Mouse (Mus musculus): ENCODE data around the gene Pmvk.
"Not testable (repeated sequence)": the region's sequence is repeated elsewhere in the genome, so short reads cannot be mapped to it uniquely, and the experiment has no call there.

Pmvk gene

DNA sequence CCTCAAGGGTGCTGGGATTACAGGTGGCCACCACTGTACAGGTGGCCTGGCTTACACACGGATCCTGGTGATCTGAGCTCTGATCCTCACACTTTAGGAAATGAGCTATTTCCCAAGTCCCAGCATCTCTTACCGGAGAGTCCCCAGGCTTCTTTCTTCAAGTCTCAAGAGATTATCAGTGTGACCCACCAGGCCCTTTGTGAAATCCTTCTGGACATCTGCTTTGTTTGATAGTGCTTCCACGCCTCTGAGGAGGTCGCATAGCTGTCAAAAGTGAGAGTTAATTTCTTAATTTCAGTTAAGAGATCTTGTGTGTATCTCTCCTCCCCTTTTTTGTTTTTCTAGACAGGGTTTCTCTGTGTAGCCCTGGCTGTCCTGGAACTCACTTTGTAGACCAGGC, 28.5 kb upstream of the Pmvk start:
- DNase-seq (ENCODE audit: low spot score in 2 of 2) = no peak

DNA sequence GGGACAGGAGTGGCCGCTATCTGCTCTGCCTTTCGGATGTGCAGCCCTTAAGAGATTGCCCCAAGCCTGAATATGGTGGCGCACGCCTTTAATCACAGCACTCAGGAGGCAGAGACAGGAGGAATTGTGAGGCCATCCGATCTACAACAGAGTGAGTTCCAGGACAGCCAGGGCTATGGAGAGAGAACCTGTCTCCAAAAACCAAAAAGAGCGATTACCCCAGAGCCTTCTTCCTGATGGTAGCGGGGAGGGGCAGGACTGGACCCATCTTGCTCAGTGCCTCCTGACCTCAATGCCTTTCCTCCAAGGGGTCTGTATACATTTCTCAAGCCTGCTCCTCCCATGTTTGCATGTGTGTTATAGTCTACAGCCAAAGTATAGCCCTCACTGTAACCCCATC, 25.3 kb upstream of the Pmvk start:
- not testable (repeated sequence) for DNase-seq (ENCODE audit: low spot score in 2 of 2)

DNA sequence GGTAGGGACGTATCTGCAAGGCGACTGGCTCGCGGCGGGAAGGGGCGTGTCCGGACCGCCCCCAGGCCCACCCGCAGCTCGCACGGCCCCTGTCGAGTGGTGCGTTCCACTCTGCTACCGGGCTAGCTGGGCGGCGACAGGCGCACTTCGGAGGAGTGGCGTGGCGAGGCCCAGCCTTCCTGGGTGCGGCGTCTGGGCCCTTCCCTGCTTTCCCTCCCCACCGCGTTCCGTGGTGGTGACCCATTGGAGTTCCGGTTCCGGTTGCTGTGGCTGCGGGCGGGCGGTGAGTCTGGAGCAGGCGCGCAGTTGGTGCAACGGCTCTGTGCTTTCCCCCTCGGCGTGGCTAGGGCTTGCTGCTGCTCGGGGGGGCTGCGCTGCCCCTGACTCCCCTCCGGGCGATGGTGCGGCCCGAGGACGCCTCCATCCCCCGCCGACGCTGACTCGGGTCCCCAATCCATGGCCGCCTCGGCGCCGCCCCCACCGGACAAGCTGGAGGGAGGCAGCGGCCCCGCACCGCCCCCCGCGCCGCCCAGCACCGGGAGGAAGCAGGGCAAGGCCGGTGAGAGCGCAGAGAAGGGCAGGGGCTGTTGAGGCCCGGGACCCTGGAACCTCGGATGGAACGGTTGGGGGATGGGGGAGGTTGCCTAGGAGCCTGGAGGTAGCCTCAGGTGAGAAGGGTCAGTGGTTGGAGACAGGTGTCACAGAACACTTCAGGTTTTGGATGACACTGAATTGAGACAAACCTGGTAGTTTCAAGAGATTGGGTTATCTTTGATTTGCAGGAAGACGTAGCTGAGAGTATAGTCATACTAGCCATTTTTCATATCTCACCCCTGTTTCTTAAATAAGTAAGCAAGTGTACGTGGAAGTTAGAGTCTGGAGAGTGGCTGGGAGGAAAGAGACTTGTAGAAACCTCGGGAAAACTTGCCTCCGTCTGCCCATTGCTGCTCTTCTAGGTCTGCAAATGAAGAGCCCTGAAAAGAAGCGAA, 23.9 kb upstream of the Pmvk start, which contains the start of gene Pygo2:
TSS of gene Pygo2 (plus strand) at position 44 of the 989 bp plus-strand sequence.
- peak; percentile 89 to 95 for DNase-seq (ENCODE audit: low spot score in 2 of 2)

DNA sequence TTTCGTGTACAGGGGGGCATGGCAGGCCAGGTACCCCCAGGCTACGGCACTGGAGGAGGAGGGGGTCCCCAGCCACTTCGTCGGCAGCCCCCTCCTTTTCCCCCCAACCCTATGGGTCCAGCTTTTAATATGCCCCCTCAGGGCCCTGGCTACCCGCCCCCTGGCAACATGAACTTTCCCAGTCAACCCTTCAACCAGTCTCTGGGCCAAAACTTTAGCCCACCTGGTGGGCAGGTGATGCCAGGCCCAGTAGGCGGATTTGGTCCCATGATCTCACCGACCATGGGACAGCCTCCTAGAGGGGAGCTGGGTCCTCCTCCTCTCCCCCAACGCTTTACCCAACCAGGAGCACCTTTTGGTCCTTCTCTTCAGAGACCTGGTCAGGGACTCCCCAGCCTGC, 21.7 kb upstream of the Pmvk start:
- DNase-seq (ENCODE audit: low spot score in 2 of 2) = no peak

DNA sequence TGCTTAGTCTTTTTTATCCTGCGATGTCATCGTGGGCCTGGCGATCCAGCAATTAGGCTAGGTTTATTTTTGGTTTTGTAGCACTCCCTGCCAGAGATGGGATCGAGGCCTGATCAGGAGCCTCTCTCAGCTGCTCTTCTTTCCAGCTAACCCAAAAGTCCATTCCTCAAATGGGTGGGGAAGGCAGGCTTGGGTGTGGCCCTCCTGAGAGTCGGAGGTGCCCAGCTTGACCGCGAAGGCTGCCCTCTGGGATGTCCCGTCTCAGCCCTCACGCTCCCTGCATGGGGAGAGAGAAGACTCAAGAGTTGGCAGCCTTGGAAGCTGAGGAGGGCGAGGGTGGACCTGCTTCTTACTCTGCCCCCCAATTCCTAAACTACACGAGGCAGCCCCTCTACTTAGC, 19.8 kb upstream of the Pmvk start:
- no peak for DNase-seq (ENCODE audit: low spot score in 2 of 2)

DNA sequence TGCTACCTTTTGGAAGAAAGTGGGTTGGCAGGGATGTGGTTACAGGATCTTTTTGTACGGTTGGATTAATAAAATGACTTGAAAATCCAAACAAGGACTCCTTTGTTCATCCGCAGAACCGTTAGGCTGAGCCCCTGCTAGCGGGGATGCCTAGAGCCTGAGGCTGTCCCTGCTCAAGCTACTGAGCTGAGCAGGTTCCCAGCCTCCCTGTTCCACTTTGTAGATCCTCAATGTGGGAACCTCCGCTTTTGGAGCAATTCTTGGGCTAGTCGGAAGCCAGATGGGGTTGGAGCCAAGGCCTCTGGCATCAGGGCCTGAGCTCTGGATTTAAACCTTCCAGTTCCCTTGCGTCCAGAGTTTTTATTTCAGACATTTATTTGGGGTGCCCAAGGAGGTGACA, 19.3 kb upstream of the Pmvk start:
- no peak for DNase-seq (ENCODE audit: low spot score in 2 of 2)

DNA sequence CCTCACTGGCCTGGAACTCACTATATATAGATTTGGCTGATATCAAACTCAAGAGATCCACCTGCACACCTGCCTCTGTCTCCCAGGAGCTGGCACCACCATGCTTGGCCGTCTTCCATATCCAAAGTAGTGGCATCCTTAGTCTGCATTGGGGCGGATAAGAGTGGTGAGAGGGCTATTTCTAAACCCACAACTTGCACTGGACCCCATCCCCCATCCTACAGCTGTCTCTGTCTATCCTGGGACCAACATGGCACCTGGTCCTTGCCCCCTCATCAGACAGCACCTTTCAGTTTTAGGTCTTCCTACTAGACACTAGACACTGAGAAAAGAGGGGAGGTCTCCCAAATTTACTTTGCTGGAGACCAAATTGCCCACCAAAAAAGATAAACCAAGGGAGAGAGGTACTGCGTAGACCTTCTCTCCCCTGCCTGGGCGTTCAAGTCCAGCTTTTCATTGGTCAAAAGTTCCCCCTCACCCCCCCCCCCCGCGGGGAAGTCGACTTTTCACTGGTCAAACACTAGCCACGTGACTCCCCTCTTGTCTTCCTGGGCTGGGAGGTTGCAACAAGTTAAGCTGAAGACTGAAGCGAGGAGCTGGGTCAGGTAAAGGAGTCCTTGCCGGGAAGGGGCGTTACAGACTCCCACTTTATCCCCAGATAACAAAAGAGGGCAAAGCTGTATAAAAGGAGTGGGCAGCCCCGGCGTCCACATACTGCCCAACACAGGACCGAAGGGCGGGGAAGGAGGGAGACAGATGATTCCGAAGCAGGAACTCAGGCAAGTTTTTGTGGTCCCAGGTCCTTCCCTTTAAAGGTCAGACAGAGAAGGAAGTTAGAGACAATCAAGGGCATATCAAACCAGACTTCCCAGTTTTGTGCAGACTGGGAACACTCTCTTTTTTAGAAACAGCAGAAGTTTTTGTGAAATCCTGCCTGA, 17.9 kb upstream of the Pmvk start, which contains the start of gene Pbxip1:
TSS of gene Pbxip1 (plus strand) at position 531 of the 938 bp plus-strand sequence.
- DNase-seq (ENCODE audit: low spot score in 2 of 2) = peak; percentile 53 to 62

DNA sequence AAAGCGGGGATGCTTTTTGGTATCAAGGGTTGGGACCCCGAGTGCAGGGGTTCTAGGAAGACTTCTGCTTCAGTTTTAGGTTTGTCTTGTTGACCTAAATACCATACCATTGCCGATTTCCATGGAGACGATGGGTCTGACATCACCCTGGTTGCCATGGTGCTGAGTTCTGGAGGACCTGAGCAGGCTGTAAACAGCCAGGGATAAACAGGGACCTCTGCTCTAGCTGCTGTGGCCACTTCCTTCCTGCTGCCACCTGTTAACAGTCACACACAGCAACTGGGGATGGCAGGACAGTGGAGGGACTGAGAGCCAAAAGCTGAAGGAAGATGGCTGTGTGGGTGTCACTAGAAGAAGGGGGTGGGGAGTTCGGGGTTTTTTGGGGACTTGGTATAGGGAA, 17.1 kb upstream of the Pmvk start:
- DNase-seq (ENCODE audit: low spot score in 2 of 2) = no peak

DNA sequence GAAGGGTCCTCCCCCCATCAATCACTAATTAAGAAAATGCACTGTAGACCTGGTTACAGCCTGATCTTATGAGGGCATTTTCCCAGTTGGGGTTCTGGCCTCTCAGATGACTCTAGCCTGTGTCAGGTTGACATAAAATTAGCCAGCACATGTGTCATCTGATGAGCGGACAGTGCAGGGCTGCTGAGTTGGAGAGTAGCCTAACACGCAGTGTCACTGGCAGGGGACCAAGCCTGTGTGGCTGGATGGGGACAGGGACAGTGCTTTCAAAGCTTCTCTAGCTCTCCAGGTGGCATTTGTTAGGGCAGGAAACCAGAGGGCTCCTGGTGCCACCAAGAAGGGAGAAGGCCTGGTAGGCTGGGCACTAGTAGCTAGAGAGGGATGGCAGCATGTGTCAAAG, 13.7 kb upstream of the Pmvk start:
- DNase-seq (ENCODE audit: low spot score in 2 of 2) = no peak

DNA sequence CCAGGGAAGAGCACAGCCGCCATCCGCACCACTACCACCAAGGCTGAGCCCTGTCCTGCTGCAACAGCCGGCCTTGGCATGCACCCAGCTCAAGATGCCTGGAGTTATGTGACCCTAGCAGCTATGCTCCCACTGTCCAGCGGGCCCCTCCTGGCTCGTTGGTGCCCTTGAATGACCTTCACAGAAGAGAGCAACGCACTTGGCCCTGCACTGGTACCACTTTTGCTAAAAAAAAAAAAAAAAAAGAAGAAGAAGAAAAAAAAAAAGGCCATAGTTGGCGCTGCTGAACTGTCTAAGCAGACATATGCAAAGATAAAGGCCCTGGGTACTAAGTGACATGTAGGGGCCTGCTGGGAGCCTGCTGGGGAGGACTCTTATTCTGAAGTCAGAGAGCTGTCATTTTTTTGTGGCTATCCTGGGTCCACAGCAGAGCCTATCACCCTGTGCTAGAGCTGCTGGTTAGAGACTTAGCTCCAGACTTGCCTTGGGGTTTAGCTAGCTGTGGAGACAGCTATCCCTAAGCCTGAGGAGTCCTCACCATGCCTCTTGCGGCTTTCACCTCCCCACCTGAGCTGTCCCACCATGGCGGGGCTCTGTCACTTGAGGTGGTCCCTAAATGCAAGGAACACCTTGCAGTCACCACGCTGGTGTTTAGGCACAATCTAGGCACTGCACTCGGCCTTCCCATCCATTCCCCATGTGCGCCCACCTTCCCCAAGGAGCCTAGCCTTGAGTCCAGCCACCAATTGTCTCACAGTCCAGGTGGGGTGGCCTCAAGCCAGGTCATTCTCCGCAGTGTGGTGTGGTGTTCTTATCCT, 5.4 kb upstream of the Pmvk start:
- DNase-seq (ENCODE audit: low spot score in 2 of 2) = no peak

DNA sequence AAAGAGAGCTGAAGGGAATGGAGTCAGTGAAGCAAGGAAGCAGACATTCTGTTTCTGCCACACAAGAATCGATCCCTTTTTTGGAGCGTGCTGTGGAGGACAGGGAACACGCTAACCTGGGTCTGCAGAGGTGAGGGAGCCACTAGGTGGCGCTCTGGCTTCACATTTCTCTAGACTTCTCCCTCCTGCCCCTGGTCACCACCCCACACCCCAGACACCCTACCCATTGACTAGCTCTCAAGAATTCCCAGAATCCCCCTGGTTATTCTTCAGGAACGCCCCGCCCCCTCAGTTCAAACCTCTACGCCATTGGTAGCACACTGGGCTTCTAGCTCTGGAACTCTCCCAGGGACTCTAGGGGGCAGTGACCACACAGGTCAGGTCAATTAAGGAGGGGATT, 4.8 kb upstream of the Pmvk start:
- DNase-seq (ENCODE audit: low spot score in 2 of 2) = peak in 1 of 2 experiments; percentile 51

DNA sequence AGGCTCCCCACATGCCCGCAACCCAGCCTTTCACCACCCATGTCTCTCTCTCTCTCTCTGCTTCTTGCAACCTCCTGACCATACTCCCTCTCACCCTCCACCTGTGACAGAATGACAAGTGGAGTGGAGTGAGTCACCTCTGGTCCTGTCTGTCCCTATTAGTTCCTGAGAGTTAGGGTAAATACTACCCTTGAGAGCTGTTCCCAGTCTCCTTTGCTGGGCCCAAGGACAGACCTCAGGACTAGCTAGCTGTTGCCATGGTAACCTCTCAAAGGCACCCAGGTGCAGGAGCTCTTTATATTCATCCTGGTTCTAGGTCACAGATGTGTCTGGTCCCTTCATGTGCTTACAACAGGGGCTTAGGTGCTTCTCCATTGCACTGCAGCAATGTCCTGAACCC, 2.4 kb upstream of the Pmvk start:
- no peak for DNase-seq (ENCODE audit: low spot score in 2 of 2)

DNA sequence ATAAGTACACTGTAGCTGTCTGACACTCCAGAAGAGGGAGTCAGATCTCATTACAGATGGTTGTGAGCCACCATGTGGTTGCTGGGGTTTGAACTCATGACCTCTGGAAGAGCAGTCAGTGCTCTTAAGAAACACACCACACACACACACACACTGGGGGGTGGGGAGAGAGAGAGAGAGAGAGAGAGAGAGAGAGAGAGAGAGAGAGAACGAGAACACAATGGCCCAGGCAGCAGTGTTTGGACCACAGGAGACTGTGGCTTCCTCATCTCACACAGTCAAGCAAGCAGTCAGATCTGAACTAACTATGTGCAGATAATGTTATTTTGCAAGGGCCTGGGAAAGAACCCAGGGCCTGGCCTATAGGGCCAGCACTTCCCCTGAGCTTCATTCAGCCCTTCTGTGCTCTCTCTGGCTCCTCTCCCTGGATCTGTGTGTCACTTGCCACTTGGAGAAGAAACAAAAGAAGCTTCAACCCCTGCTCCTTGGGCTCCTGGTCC, 1.5 kb downstream of the Pmvk start:
- DNase-seq (ENCODE audit: low spot score in 2 of 2) = no peak

DNA sequence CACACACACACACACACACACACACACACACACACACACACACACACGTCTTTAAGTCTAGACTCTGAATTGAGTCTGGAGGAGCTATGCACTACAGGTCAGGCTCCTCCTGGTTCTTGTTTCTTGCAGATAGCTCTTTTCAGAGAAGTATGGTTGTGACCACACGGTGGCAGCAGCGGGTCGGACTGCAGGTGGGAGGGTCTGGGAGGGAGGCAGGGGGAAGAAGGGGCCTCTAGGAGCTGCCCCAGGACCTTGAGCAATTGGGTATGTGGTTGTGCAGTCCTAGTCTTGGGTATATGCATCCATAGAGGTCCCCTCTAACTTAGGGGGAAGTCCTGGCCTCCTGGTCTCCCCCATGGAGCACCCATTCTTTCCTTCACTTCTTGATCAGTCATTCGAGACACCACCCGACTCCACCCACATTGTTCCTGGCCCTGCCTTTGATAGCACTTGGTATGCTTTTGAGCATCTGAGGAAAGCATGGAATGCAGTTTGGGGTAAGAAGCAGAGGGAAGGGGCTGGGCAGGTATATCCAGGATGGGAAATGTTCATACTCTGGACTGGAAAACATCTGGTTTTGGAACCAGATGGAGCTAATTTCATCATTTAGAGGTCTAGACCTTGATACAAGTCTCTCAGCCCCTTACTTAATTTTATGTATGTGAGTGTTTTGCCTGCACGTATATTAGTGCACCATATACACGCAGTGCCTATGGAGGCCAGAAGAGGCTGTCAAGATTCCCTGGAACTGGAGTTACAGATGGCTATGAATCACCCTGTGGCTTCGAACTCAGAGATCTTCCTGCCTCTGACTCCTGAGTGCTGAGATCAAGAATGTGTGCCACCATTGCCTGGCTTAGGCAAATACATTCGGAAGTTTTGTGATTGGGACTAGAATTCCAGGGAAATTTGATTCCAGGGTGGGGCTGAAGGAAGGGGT, 2.7 kb downstream of the Pmvk start:
- DNase-seq (ENCODE audit: low spot score in 2 of 2) = peak in 1 of 2 experiments; percentile 52

DNA sequence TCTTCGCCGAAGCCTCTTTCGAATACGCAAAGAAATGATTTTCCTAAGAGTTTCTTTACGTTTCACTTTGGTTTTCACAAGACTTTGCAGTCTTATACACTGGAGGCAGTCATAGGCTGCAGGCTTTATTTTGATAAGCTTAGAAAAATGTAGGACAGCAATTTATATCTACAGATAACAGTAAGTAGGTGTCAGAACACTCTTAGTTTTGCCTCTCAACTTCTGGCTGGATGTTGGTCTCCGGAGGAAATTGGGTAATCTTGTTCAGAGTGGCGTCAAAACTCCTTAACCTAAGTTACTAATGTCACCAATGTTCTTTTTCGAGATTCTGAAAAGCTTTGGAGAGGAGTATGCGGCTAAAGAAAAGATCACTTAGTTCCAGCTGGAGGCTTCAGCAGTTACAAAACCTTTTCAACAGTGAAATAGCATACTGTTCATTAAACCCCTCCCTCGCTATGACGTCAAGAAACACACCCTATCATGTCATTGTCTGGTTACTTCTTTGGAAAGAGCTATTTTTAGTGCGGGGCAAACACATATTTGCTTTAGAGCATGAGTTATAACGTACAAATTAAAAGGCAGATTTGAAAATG, 4.1 kb downstream of the Pmvk start:
- DNase-seq (ENCODE audit: low spot score in 2 of 2) = no peak

DNA sequence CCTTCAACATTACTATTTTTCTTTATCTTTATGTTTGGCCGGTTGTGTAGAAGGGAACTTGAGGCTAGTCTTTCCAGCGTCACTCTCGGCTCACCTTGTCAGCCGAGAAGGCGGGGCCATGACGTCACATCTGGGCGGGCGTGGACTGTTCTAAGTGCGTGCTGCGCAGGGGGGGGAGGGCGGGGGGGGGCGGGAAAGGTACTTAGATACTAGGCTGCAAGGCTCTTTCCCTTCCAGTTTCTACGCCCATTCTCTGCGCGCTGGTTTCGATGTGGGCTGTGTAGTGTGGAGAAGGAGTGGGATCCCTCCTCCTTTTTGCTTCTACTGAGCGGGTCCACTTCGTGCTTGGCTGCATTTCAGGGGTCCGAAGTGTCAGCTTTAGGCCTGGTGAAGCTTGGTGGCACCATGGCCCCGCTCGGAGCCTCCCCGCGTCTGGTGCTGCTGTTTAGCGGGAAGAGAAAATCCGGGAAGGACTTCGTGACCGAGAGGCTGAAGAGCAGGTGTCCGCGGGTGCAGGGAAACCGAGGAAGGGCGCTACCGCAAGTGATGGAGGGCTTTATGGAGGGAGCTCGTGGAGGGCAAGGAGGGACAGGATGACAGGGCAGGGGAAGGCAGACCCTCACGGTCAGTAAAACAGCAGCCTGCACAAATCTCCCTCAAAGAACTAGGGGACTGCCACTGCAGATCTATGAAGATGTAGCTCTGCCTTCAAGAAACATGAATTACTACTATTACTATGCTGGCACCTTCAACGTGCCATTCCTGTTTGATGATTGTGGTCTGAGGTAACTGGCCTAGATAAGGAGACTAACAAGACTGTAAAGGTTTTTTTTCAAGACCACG, 4.8 kb downstream of the Pmvk start:
- peak; percentile 83 to 91 for DNase-seq (ENCODE audit: low spot score in 2 of 2)

DNA sequence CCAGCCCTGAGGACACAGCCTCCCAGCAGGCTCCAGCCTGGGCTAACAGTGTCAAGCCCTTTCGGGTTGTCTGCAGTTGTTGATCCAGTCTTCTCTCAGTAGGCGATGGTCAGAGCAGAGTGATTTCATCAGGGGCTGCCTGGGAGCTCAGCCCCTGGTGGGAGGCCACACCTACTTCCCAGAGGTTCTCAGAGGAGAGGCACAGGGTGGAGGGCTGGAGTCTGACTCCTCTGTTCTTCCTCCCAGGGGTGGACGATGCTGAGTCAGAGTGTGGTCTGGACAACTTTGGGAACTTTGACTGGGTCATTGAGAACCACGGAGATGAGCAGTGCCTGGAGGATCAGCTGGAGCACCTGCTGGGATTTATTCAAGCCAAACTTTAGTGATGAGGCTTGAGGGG, 13.9 kb downstream of the Pmvk start:
- DNase-seq (ENCODE audit: low spot score in 2 of 2) = no peak

DNA sequence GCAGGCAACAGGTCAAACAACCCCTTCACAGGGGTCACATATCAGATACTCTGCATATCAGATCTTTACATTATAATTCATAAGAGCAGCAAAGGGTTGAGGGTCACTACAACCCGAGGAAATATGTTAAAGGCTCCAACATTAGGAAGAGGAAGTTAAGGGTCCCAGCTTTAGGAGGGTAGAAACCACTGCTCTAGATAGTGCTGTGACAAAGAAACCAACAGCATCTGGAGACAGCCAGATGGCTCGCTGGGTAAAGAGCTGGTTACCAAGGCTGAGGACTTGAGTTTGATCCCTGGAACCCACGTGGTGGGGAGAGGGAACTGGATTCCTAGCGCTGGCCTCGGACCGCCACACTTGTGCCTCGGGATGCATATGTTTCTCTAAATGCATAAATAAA, 17.9 kb downstream of the Pmvk start:
- DNase-seq (ENCODE audit: low spot score in 2 of 2) = no peak

DNA sequence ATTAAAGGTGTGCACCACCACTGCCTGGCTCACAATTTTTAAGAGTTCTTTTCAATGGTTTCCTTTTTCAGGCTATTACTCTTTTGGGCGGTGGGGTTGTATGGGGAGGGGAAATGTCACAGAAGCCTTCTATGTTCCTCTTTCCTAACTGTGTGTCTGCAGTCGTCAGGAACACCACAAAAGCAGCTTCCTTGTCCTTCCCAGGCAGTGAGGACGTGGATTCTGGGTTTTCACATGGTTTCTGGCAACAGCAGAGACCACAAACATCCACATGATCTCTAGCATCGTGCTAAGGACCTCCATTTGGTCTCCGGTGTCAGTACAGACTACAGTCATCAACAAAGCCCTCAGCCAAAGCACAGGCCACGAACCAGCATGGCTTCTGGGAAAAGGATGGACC, 19.5 kb downstream of the Pmvk start:
- DNase-seq (ENCODE audit: low spot score in 2 of 2) = no peak
